Mouse (Mus musculus) MEL (cell line): ENCODE measurements around the gene Gm17655. TPM values are rescaled to one million over a fixed set of nuclear protein-coding genes. Genes with fewer than 3 reads are reported as not detected.
"Not testable (repeated sequence)": the region's sequence is repeated elsewhere in the genome, so short reads cannot be mapped to it uniquely, and the experiment has no call there.

ENCODE experiments used
- DNase-seq: peaks from one replicate; pipeline ENCODE4 v3.0.0; 2011; ENCODE audit warnings: low read depth, low spot score
- H3K27ac ChIP-seq: 2 replicates; pipeline ENCODE4 v1.5.1; 2012; ENCODE audit warnings: low read depth, mild to moderate bottlenecking, control low read depth, low read length, moderate library complexity; ENCODE audit not compliant: control insufficient read depth
- H3K27me3 ChIP-seq, 2 experiments: fragments of 150-350 bp in 1 of 2; sonication (generic) in 1 of 2; 2 replicates each; pipeline ENCODE4 v1.6.1; 2012; ENCODE audit warnings: low read length in 2 of 2, mild to moderate bottlenecking in 2 of 2, improper control_type of control experiment in 1 of 2, moderate library complexity in 1 of 2; ENCODE audit not compliant: insufficient read depth in 2 of 2, control insufficient read depth in 1 of 2
- H3K36me3 ChIP-seq, 2 experiments: 2 replicates each; pipeline ENCODE4 v1.6.1; 2012 to 2014; ENCODE audit warnings: low read length in 2 of 2, improper control_type of control experiment in 1 of 2, inconsistent platforms in 1 of 2, mild to moderate bottlenecking in 1 of 2; ENCODE audit not compliant: insufficient read depth in 2 of 2, control insufficient read depth in 1 of 2
- H3K4me1 ChIP-seq, 2 experiments: fragments of 150-350 bp in 1 of 2; sonication (generic) in 1 of 2; 2 replicates each; pipeline ENCODE4 v1.6.1; 2012; ENCODE audit warnings: low read length in 2 of 2, improper control_type of control experiment in 1 of 2, mild to moderate bottlenecking in 1 of 2; ENCODE audit not compliant: insufficient read depth in 2 of 2, control insufficient read depth in 1 of 2
- H3K4me3 ChIP-seq, 2 experiments: fragments of 150-350 bp in 1 of 2; sonication (generic) in 1 of 2; 2 replicates each; pipeline ENCODE4 v1.5.1; 2012; ENCODE audit warnings: low read depth in 2 of 2, low read length in 2 of 2, mild to moderate bottlenecking in 2 of 2, moderate library complexity in 2 of 2, control low read depth in 1 of 2, improper control_type of control experiment in 1 of 2; ENCODE audit not compliant: control insufficient read depth in 1 of 2, insufficient read depth in 1 of 2
- H3K79me2 ChIP-seq: 2 replicates; pipeline ENCODE4 v1.6.1; 2012; ENCODE audit warnings: mild to moderate bottlenecking, low read length, moderate library complexity; ENCODE audit not compliant: control insufficient read depth, poor library complexity, insufficient read depth
- H3K9ac ChIP-seq: 2 replicates; pipeline ENCODE4 v1.6.1; 2012; ENCODE audit warnings: low read depth, mild to moderate bottlenecking, control low read depth, low read length, moderate library complexity; ENCODE audit not compliant: control insufficient read depth, poor library complexity, severe bottlenecking
- H3K9me3 ChIP-seq: fragments of 150-350 bp; sonication (generic); replicated peaks from 2 replicates; pipeline ENCODE4 v1.6.1; 2012; ENCODE audit warnings: mild to moderate bottlenecking, low read length, improper control_type of control experiment, moderate library complexity; ENCODE audit not compliant: insufficient read depth
- BHLHE40 ChIP-seq: IDR thresholded peaks from 2 replicates; pipeline ENCODE4 v1.6.1; 2012; ENCODE audit warnings: low read depth, mild to moderate bottlenecking, inconsistent platforms, low read length, improper control_type of control experiment, borderline replicate concordance
- CTCF ChIP-seq, 3 experiments: IDR thresholded peaks in 2 of 3; conservative IDR thresholded peaks in 1 of 3; 2 replicates each; pipeline ENCODE4 v1.5.1; 2011 to 2012; ENCODE audit warnings: low read length in 3 of 3, low read depth in 2 of 3, mild to moderate bottlenecking in 2 of 3, improper control_type of control experiment in 1 of 3, inconsistent platforms in 1 of 3, mixed read lengths in 1 of 3, moderate library complexity in 1 of 3; ENCODE audit not compliant: control insufficient read depth in 1 of 3, insufficient read depth in 1 of 3, poor library complexity in 1 of 3, severe bottlenecking in 1 of 3
- E2F4 ChIP-seq: IDR thresholded peaks from 2 replicates; pipeline ENCODE4 v1.6.1; 2011; ENCODE audit warnings: low read depth, low read length, improper control_type of control experiment, borderline replicate concordance
- GATA1 ChIP-seq: IDR thresholded peaks from 2 replicates; pipeline ENCODE4 v1.6.1; 2011; ENCODE audit warnings: low read depth, low read length, improper control_type of control experiment
- MAFK ChIP-seq: IDR thresholded peaks from 2 replicates; pipeline ENCODE4 v1.6.1; 2011; ENCODE audit warnings: low read depth, mild to moderate bottlenecking, low read length, improper control_type of control experiment, borderline replicate concordance
- MYB ChIP-seq: IDR thresholded peaks from 2 replicates; pipeline ENCODE4 v1.6.1; 2011; ENCODE audit warnings: mild to moderate bottlenecking, low read depth, low read length, improper control_type of control experiment
- MYC ChIP-seq: IDR thresholded peaks from 2 replicates; pipeline ENCODE4 v1.6.1; 2011; ENCODE audit warnings: low read depth, mild to moderate bottlenecking, low read length, improper control_type of control experiment, moderate library complexity
- NELFE ChIP-seq: IDR thresholded peaks from 2 replicates; pipeline ENCODE4 v1.6.1; 2011; ENCODE audit warnings: low read depth, low read length, improper control_type of control experiment
- POLR2A ChIP-seq, 2 experiments: IDR thresholded peaks; 2 replicates each; pipeline ENCODE4 v1.6.1; 2011 to 2012; ENCODE audit warnings: low read length in 2 of 2, mild to moderate bottlenecking in 2 of 2, control low read depth in 1 of 2, improper control_type of control experiment in 1 of 2, low read depth in 1 of 2, moderate library complexity in 1 of 2; ENCODE audit not compliant: control insufficient read depth in 1 of 2, insufficient read depth in 1 of 2, poor library complexity in 1 of 2
- POLR2AphosphoS2 ChIP-seq: IDR thresholded peaks from 2 replicates; pipeline ENCODE4 v1.6.1; 2011; ENCODE audit warnings: low read length, improper control_type of control experiment
- RAD21 ChIP-seq: IDR thresholded peaks from 2 replicates; pipeline ENCODE4 v1.6.1; 2011; ENCODE audit warnings: mild to moderate bottlenecking, low read depth, low read length, improper control_type of control experiment
- RCOR1 ChIP-seq: IDR thresholded peaks from 2 replicates; pipeline ENCODE4 v1.6.1; 2012; ENCODE audit warnings: low read depth, mild to moderate bottlenecking, inconsistent platforms, low read length, improper control_type of control experiment
- SIN3A ChIP-seq: IDR thresholded peaks from 2 replicates; pipeline ENCODE4 v1.6.1; 2012; ENCODE audit warnings: low read length, improper control_type of control experiment, inconsistent platforms
- TAL1 ChIP-seq: IDR thresholded peaks from 2 replicates; pipeline ENCODE4 v1.6.1; 2012; ENCODE audit warnings: mild to moderate bottlenecking, inconsistent platforms, low read length, moderate library complexity, mixed read lengths
- ZKSCAN1 ChIP-seq: IDR thresholded peaks from 2 replicates; pipeline ENCODE4 v1.6.1; 2012; ENCODE audit warnings: low read depth, mild to moderate bottlenecking, inconsistent platforms, low read length, improper control_type of control experiment, moderate library complexity
- polyA plus RNA-seq, 2 experiments: library from polyadenylated mRNA; stranded (reverse) in 1 of 2; unstranded in 1 of 2; fragments of >175 nt in 1 of 2; fragments of >200 nt in 1 of 2; gene quantifications; 2 replicates each; pipeline versions ENCODE4 v1.2.1 to v1.2.4; 2012; ENCODE audit warnings: low replicate concordance in 2 of 2, low read depth in 1 of 2; ENCODE audit not compliant: insufficient read length in 2 of 2, insufficient read depth in 1 of 2, missing spikeins in 1 of 2
- total RNA-seq: library from RNA; depleted of rRNA; stranded (reverse); fragments of 300-350 nt; gene quantifications from 2 replicates; pipeline ENCODE4 v1.2.3, GENCODE M21; 2012; rRNA removed

Gene Gm17655
- total and polyA plus RNA-seq, 3 experiments: 2.2 to 259 (median 2.9) TPM

GRCm38 (mm10) chr5:110023273-110023672 is 49.0 kb downstream of the Gm17655 start (continued):
- TF ChIP-seq MYC: no peak
- no peak for TF ChIP-seq POLR2A (IDR thresholded peaks at IDR 0.05; ENCODE audit: control insufficient read depth in 1 of 2, insufficient read depth in 1 of 2, low read depth in 1 of 2, low read length in 2 of 2, poor library complexity in 1 of 2)
- peak; percentile 86 for TF ChIP-seq GATA1
- no peak for TF ChIP-seq MYB
- TF ChIP-seq MAFK: no peak
- TF ChIP-seq E2F4: no peak
- peak; percentile 83 for TF ChIP-seq RCOR1
- no peak for TF ChIP-seq TAL1
- no peak for TF ChIP-seq NELFE
- TF ChIP-seq ZKSCAN1: no peak
- no peak for TF ChIP-seq BHLHE40
- no peak for TF ChIP-seq POLR2AphosphoS2
- TF ChIP-seq SIN3A: peak; percentile 58; the same call in 1 of the 2 replicates
- TF ChIP-seq, all 39 proteins: peak for 7

GRCm38 (mm10) chr5:110015775-110016174 is 56.5 kb downstream of the Gm17655 start:
- not testable (repeated sequence) for H3K36me3 ChIP-seq, H3K27ac ChIP-seq
- peak; percentile 70 for DNase-seq

More at GRCm38 (mm10) chr5:110015775-110016174, 56.5 kb downstream of the Gm17655 start:
- not testable (repeated sequence) for H3K4me3 ChIP-seq, H3K9ac ChIP-seq, H3K27me3 ChIP-seq, H3K9me3 ChIP-seq, H3K79me2 ChIP-seq, H3K4me1 ChIP-seq
- TF ChIP-seq RAD21 (peak; percentile 24), CTCF (IDR thresholded peaks at IDR 0.05 in 2 of 3, conservative IDR thresholded peaks at IDR 0.05 in 1 of 3; ENCODE audit: control insufficient read depth in 1 of 3, insufficient read depth in 1 of 3, low read depth in 2 of 3, low read length in 3 of 3, poor library complexity in 1 of 3, severe bottlenecking in 1 of 3) (peak in 1 of 3 experiments; percentile 17; a peak in 1 of 6 replicates)

Other genes starting within 250 kb of the Gm17655 start
- gene Gm15446, start 149.1 kb downstream of the Gm17655 start, total RNA-seq: 26.3 and 41.8 TPM in 2 replicates
- 100 to 1,000 TPM in 1 of 2 experiments, 1 to 10 TPM in 1; 5.4 to 237 TPM for gene Gm15446, start 149.1 kb downstream of the Gm17655 start, polyA plus RNA-seq
- 18.0 and 18.8 TPM in 2 replicates for gene Zfp932, start 76.0 kb downstream of the Gm17655 start, total RNA-seq
- gene Zfp932, start 76.0 kb downstream of the Gm17655 start, polyA plus RNA-seq: 100 to 1,000 TPM in 1 of 2 experiments, 10 to 100 TPM in 1; 13.6 to 364 TPM
- gene Gm35315, start 21.9 kb upstream of the Gm17655 start, total RNA-seq: 1.8 and 2.2 TPM in 2 replicates
- 10 to 100 TPM in 1 of 2 experiments, 1 to 10 TPM in 1; 2.2 to 70.9 TPM for gene Gm35315, start 21.9 kb upstream of the Gm17655 start, polyA plus RNA-seq
- gene Plcxd1, start 27.5 kb upstream of the Gm17655 start, total RNA-seq: 0.46 and 0.77 TPM in 2 replicates
- 1 to 10 TPM in 1 of 2 experiments, not detected in 1; 2.5 TPM for gene Plcxd1, start 27.5 kb upstream of the Gm17655 start, polyA plus RNA-seq
- gene Gtpbp6, start 35.7 kb upstream of the Gm17655 start, total RNA-seq: 39.7 and 50.2 TPM in 2 replicates
- 10 to 100 TPM in 1 of 2 experiments, not detected in 1; 59.1 TPM for gene Gtpbp6, start 35.7 kb upstream of the Gm17655 start, polyA plus RNA-seq
- 4.0 and 5.2 TPM in 2 replicates for gene Zfp605, start 37.6 kb upstream of the Gm17655 start, total RNA-seq
- 1 to 10 TPM in 1 of 2 experiments, not detected in 1; 4.7 TPM for gene Zfp605, start 37.6 kb upstream of the Gm17655 start, polyA plus RNA-seq
- gene Chfr, start 63.3 kb upstream of the Gm17655 start, total RNA-seq: 44.7 and 50.4 TPM in 2 replicates
- 10 to 100 TPM in 1 of 2 experiments, not detected in 1; 63.9 TPM for gene Chfr, start 63.3 kb upstream of the Gm17655 start, polyA plus RNA-seq
- 16.3 and 17.4 TPM in 2 replicates for gene Golga3, start 104.2 kb upstream of the Gm17655 start, total RNA-seq
- 10 to 100 TPM; 21.7 to 80.3 TPM for gene Golga3, start 104.2 kb upstream of the Gm17655 start, polyA plus RNA-seq
- 31.7 and 37.9 TPM in 2 replicates for gene Ankle2, start 158.5 kb upstream of the Gm17655 start, total RNA-seq
- gene Ankle2, start 158.5 kb upstream of the Gm17655 start, polyA plus RNA-seq: 100 to 1,000 TPM in 1 of 2 experiments, 10 to 100 TPM in 1; 29.5 to 270 TPM
- gene Pgam5, start 197.4 kb upstream of the Gm17655 start, total RNA-seq: 96.3 and 115 TPM in 2 replicates
- 10 to 100 TPM in 1 of 2 experiments, not detected in 1; 95.8 TPM for gene Pgam5, start 197.4 kb upstream of the Gm17655 start, polyA plus RNA-seq
- gene Pxmp2, start 213.7 kb upstream of the Gm17655 start, total RNA-seq: 8.4 and 8.7 TPM in 2 replicates
- gene Pxmp2, start 213.7 kb upstream of the Gm17655 start, polyA plus RNA-seq: 10 to 100 TPM in 1 of 2 experiments, not detected in 1; 15.2 TPM
- 32.4 and 33.7 TPM in 2 replicates for gene Pole, start 213.8 kb upstream of the Gm17655 start, total RNA-seq
- gene Pole, start 213.8 kb upstream of the Gm17655 start, polyA plus RNA-seq: 10 to 100 TPM; 52.6 to 81.4 TPM